Comparison of ENCODE assay signal across 11 mouse cellular contexts in genomic region chr10:84481327-84481671, GRCm38 (mm10). TPM values are rescaled to one million over a fixed set of nuclear protein-coding genes. Genes with fewer than 3 reads are reported as not detected.
DNase-seq lines count a peak whose midpoint lies in the region; ATAC-seq and TF ChIP-seq lines count a peak whose summit lies in the region.
"Had no signal": no experiment of that assay in that cellular context is flagged by ENCODE, and none has a peak within 500 bp of the region (broad histone marks: within the 10 kb centered on the region; RNA-seq: fewer than 3 reads in every experiment).

No protein-coding gene starts in this region.

- peak; percentile 46 for ATAC-seq in lung, postnatal 0 days

- H3K27ac ChIP-seq in bone marrow macrophage, adult 2 months (ENCODE audit: insufficient read depth, low read depth, low read length): peak overlapping the region; percentile 78
- H3K27ac ChIP-seq in embryonic fibroblast, embryonic 13.5 days (ENCODE audit: insufficient read depth, low read length): peak overlapping the region; percentile 9; the same call in 1 of the 2 replicates
- no peak overlapping the region for H3K27ac ChIP-seq in lung, postnatal 0 days (ENCODE audit: low read length)
- H3K27ac ChIP-seq: forebrain, embryonic 12.5 days; limb, embryonic 12.5 days had no signal

- H3K4me2 ChIP-seq in lung, postnatal 0 days (replicated peaks; ENCODE audit: low read depth, low read length): no peak overlapping the region
- H3K4me2 ChIP-seq: forebrain, embryonic 12.5 days; limb, embryonic 12.5 days had no signal

- H3K4me1 ChIP-seq in bone marrow macrophage, adult 2 months (ENCODE audit: control insufficient read depth, insufficient read depth, low read length): peaks cover 40% of the 10 kb centered on the region
- H3K4me1 ChIP-seq in embryonic fibroblast, embryonic 13.5 days (ENCODE audit: control insufficient read depth, insufficient read depth, low read length): no peaks in the 10 kb centered on the region
- H3K4me1 ChIP-seq in lung, postnatal 0 days (ENCODE audit: insufficient read depth, low read depth, low read length): no peaks in the 10 kb centered on the region

- H3K4me3 ChIP-seq in bone marrow macrophage, adult 2 months (ENCODE audit: insufficient read depth, low read length): no peak overlapping the region
- no peak overlapping the region for H3K4me3 ChIP-seq in embryonic fibroblast, embryonic 13.5 days (ENCODE audit: insufficient read depth, low read length)
- H3K4me3 ChIP-seq in lung, postnatal 0 days (ENCODE audit: low read depth, low read length): no peak overlapping the region
- H3K4me3 ChIP-seq: forebrain, embryonic 12.5 days; limb, embryonic 12.5 days had no signal

- no peaks in the 10 kb centered on the region for H3K9me3 ChIP-seq in lung, postnatal 0 days (ENCODE audit: low read length)
- H3K9me3 ChIP-seq: forebrain, embryonic 12.5 days; G1E; limb, embryonic 12.5 days had no signal

- no peak for TF ChIP-seq CTCF in bone marrow macrophage, adult 2 months (IDR thresholded peaks at IDR 0.05; ENCODE audit: low read depth, low read length)
- no peak for TF ChIP-seq CTCF in embryonic fibroblast, embryonic 13.5 days (IDR thresholded peaks at IDR 0.05; ENCODE audit: borderline replicate concordance, insufficient read depth, low read length)
- no peak for TF ChIP-seq CTCF in lung, postnatal 0 days (IDR thresholded peaks at IDR 0.05)

- WGBS in lung, postnatal 0 days: 39% methylated on average over 5 of the region's 5 CpGs

- no peak for TF ChIP-seq EP300 in lung, postnatal 0 days (IDR thresholded peaks at IDR 0.05)

- no peaks in the 10 kb centered on the region for H3K27me3 ChIP-seq in lung, postnatal 0 days (replicated peaks; ENCODE audit: insufficient read depth, low read length)
- H3K27me3 ChIP-seq: forebrain, embryonic 12.5 days; limb, embryonic 12.5 days had no signal

- peak; percentile 12 for DNase-seq in layer of hippocampus, adult 9-10 months (ENCODE audit: low spot score)
- no peak for DNase-seq in layer of hippocampus, adult 8-10 months (ENCODE audit: low spot score in 2 of 2)
- DNase-seq in lung, postnatal 0 days (ENCODE audit: low spot score): peak; percentile 75
- DNase-seq in urinary bladder, postnatal 25 days (ENCODE audit: low spot score): no peak
- DNase-seq in left cerebral cortex, postnatal 10 days (ENCODE audit: extremely low spot score in 1 of 2, low spot score in 2 of 2): no peak
- DNase-seq in embryo, embryonic 9.5 days (ENCODE audit: extremely low spot score): no peak

- no peaks in the 10 kb centered on the region for H3K36me3 ChIP-seq in lung, postnatal 0 days (ENCODE audit: insufficient read depth, low read length)
- H3K36me3 ChIP-seq: forebrain, embryonic 12.5 days; G1E; limb, embryonic 12.5 days had no signal

- no peak overlapping the region for H3K9ac ChIP-seq in lung, postnatal 0 days (replicated peaks; ENCODE audit: low read depth)
- H3K9ac ChIP-seq: forebrain, embryonic 12.5 days; limb, embryonic 12.5 days had no signal

- intact Hi-C loops in left cerebral cortex, postnatal 10 days (cut with DNase I): no loop called here

- no peak for TF ChIP-seq POLR2A in bone marrow macrophage, adult 2 months (IDR thresholded peaks at IDR 0.05; ENCODE audit: borderline replicate concordance, low read depth, low read length)
- TF ChIP-seq POLR2A in embryonic fibroblast, embryonic 13.5 days (IDR thresholded peaks at IDR 0.05; ENCODE audit: low read depth, low read length): no peak

RNA-seq across cellular contexts. Expression of gene Nuak1, which starts 40.9 kb away (rescaled TPM):
- total RNA-seq in layer of hippocampus, adult 8-10 months (2022): 10 to 100 TPM; 52.6 to 70.1 (median 59.9) TPM
- 11.4 and 13.4 TPM in 2 replicates for polyA plus RNA-seq in bone marrow macrophage, adult 2 months (2012; ENCODE audit: insufficient read depth, insufficient read length, missing spikeins)
- polyA plus RNA-seq in embryonic fibroblast, embryonic 13.5 days (2011; ENCODE audit: insufficient read length, low read depth, missing spikeins): 74.3 and 84.1 TPM in 2 replicates
- polyA plus RNA-seq in lung, postnatal 0 days (2015; fragmentation: Nextera tagmentation; extraction: Ambion mirVana): 2.2 and 2.3 TPM in 2 replicates
- total RNA-seq in left cerebral cortex, postnatal 10 days (2021): 10 to 100 TPM; 47.7 to 55.0 TPM
- polyA plus RNA-seq: G1E had no signal

RNA-seq across cellular contexts. Expression of gene Ckap4, which starts 52.6 kb away (rescaled TPM):
- 10 to 100 TPM; 18.8 to 20.8 (median 19.8) TPM for total RNA-seq in layer of hippocampus, adult 8-10 months (2022)
- polyA plus RNA-seq in bone marrow macrophage, adult 2 months (2012; ENCODE audit: insufficient read depth, insufficient read length, missing spikeins): 19.2 and 19.9 TPM in 2 replicates
- 280 and 283 TPM in 2 replicates for polyA plus RNA-seq in embryonic fibroblast, embryonic 13.5 days (2011; ENCODE audit: insufficient read length, low read depth, missing spikeins)
- 49.2 and 58.8 TPM in 2 replicates for polyA plus RNA-seq in lung, postnatal 0 days (2015; fragmentation: Nextera tagmentation; extraction: Ambion mirVana)
- 10 to 100 TPM; 40.1 to 42.1 TPM for total RNA-seq in left cerebral cortex, postnatal 10 days (2021)

Comparison
In these comparisons a context has a peak if more than half of its experiments do, and no peak if none do; other contexts are left out.
1. DNase-seq: peak in layer of hippocampus, adult 9-10 months (single experiment) and lung, postnatal 0 days (single experiment); none in layer of hippocampus, adult 8-10 months (0 of 2), urinary bladder, postnatal 25 days (single experiment), left cerebral cortex, postnatal 10 days (0 of 2) and embryo, embryonic 9.5 days (single experiment).